Mouse (Mus musculus): ENCODE measurements around the gene Ifnlr1.
"Not testable (repeated sequence)": the region's sequence is repeated elsewhere in the genome, so short reads cannot be mapped to it uniquely, and the experiment has no call there.

The Ifnlr1 gene

GRCm38 (mm10) chr4:135685906-135686567 lies at the start of gene Ifnlr1:
Gene Ifnlr1, plus strand, starts transcription at chr4:135686287.
- no peak for DNase-seq (ENCODE audit: low read depth, low spot score)

- not testable (repeated sequence) for DNase-seq (ENCODE audit: low read depth, low spot score)
Observed at GRCm38 (mm10) chr4:135641302-135642079, 44.6 kb upstream of the Ifnlr1 start.

- no peak for DNase-seq (ENCODE audit: low read depth, low spot score)
Observed at GRCm38 (mm10) chr4:135645022-135645637, 41.0 kb upstream of the Ifnlr1 start.

GRCm38 (mm10) chr4:135652966-135653607 lies 33.0 kb upstream of the Ifnlr1 start:
- DNase-seq (ENCODE audit: low read depth, low spot score) = no peak

- no peak for DNase-seq (ENCODE audit: low read depth, low spot score)
Observed at GRCm38 (mm10) chr4:135653956-135654355, 32.1 kb upstream of the Ifnlr1 start.

- no peak for DNase-seq (ENCODE audit: low read depth, low spot score)
Observed at GRCm38 (mm10) chr4:135655499-135655898, 30.6 kb upstream of the Ifnlr1 start.

- no peak for DNase-seq (ENCODE audit: low read depth, low spot score)
Observed at GRCm38 (mm10) chr4:135656094-135656589, 29.9 kb upstream of the Ifnlr1 start.

- no peak for DNase-seq (ENCODE audit: low read depth, low spot score)
Observed at GRCm38 (mm10) chr4:135658484-135658883, 27.6 kb upstream of the Ifnlr1 start.

GRCm38 (mm10) chr4:135658899-135659298 lies 27.2 kb upstream of the Ifnlr1 start:
- no peak for DNase-seq (ENCODE audit: low read depth, low spot score)

GRCm38 (mm10) chr4:135661082-135661809 lies 24.8 kb upstream of the Ifnlr1 start:
- DNase-seq (ENCODE audit: low read depth, low spot score) = peak; percentile 18

GRCm38 (mm10) chr4:135661994-135662393 lies 24.1 kb upstream of the Ifnlr1 start:
- DNase-seq (ENCODE audit: low read depth, low spot score) = no peak

- no peak for DNase-seq (ENCODE audit: low read depth, low spot score)
Observed at GRCm38 (mm10) chr4:135664656-135665055, 21.4 kb upstream of the Ifnlr1 start.

GRCm38 (mm10) chr4:135666192-135666975 lies 19.7 kb upstream of the Ifnlr1 start:
- peak; percentile 54 for DNase-seq (ENCODE audit: low read depth, low spot score)

- peak; percentile 71 for DNase-seq (ENCODE audit: low read depth, low spot score)
Observed at GRCm38 (mm10) chr4:135667266-135667844, 18.7 kb upstream of the Ifnlr1 start.

- no peak for DNase-seq (ENCODE audit: low read depth, low spot score)
Observed at GRCm38 (mm10) chr4:135673507-135673906, 12.6 kb upstream of the Ifnlr1 start.

GRCm38 (mm10) chr4:135674993-135675392 lies 11.1 kb upstream of the Ifnlr1 start:
- no peak for DNase-seq (ENCODE audit: low read depth, low spot score)

- peak; percentile 79 for DNase-seq (ENCODE audit: low read depth, low spot score)
Observed at GRCm38 (mm10) chr4:135676476-135676875, 9.6 kb upstream of the Ifnlr1 start.

- no peak for DNase-seq (ENCODE audit: low read depth, low spot score)
Observed at GRCm38 (mm10) chr4:135679316-135679715, 6.8 kb upstream of the Ifnlr1 start.

GRCm38 (mm10) chr4:135681789-135682188 lies 4.3 kb upstream of the Ifnlr1 start:
- DNase-seq (ENCODE audit: low read depth, low spot score) = peak; percentile 10

GRCm38 (mm10) chr4:135683553-135683952 lies 2.5 kb upstream of the Ifnlr1 start:
- peak; percentile 62 for DNase-seq (ENCODE audit: low read depth, low spot score)

All from 3T3-L1 (cell line).